Mouse (Mus musculus) ES-Bruce4 (cell line): ENCODE results near the gene Tenm4.

Source experiments
- CTCF ChIP-seq: IDR thresholded peaks from one replicate; pipeline ENCODE4 v1.8.1; 2011; ENCODE audit warnings: low read depth, low read length
- POLR2A ChIP-seq: IDR thresholded peaks from one replicate; pipeline ENCODE4 v1.8.1; 2011; ENCODE audit warnings: low read length; ENCODE audit not compliant: insufficient read depth

- TF ChIP-seq CTCF = no peak
- no peak for TF ChIP-seq POLR2A
Measured at GRCm38 (mm10) chr7:96565806-96566205, 394.8 kb downstream of the Tenm4 start.
